Mouse (Mus musculus) stomach, postnatal 0 days (tissue): ENCODE data around the gene Ube2r2.

ENCODE experiments used
- CTCF ChIP-seq: IDR thresholded peaks from 2 replicates; pipeline ENCODE4 v1.5.1; 2016; ENCODE audit warnings: antibody characterized with exemption, low read depth, mild to moderate bottlenecking, moderate library complexity
- EP300 ChIP-seq: optimal IDR thresholded peaks from 2 replicates; pipeline ENCODE3; 2016; ENCODE audit warnings: antibody characterized with exemption

DNA sequence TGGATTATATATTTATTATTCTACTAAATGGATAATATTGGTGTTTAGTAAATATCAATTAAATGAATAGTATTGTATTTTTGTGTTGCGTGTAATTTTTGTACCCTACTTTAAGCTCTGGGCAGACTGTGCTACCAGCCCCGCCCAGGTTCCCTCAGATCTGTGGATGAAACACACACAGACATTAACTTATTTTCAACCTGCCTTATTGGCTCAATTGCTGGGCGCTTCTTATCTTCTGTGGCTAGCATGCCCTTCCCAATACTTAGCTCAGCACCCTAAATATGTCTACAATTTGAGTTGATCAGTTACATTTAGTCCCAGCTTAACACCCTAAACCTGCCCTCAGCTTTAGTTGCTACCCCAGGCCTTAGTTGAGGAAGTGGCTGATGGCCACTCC, 25.7 kb downstream of the Ube2r2 start:
- TF ChIP-seq CTCF (no peak), EP300 (no peak)
